9 mouse cellular contexts compared by ENCODE assay signal in the genomic region with DNA sequence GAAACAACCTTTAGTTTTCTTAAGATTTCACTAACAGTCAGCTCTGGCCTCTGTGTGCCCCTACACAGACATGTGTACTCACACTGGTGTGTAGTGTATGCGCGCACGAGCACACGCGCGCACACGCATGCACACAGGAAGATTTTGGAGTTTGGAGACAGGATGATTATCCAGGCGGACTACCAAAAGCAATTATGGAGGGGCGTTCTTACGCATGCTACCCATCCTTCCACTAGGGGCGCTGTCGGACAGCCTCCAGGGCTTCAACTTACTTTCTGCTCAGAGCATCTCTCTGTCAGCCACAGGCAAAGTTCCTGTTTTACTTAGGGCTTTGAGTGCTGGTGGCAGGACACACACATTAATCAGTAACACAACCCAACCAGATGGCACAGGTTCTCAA. TPM values are rescaled to one million over a fixed set of nuclear protein-coding genes. Genes with fewer than 3 reads are reported as not detected.
A peak's percentile ranks its signal among the peaks of the same experiment; 100 is the strongest.
DNase-seq lines count a peak whose midpoint lies in the region; ATAC-seq and TF ChIP-seq lines count a peak whose summit lies in the region.
"Had no signal": no experiment of that assay in that cellular context is flagged by ENCODE, and none has a peak within 500 bp of the region (broad histone marks: within the 10 kb centered on the region; RNA-seq: fewer than 3 reads in every experiment).

No protein-coding gene starts in this region.

- DNase-seq in CD4-positive, CD25-positive, alpha-beta regulatory T cell, adult 2 months (ENCODE audit: low read depth, low spot score) = peak; percentile 68
- DNase-seq in Patski (ENCODE audit: low read depth, low spot score) = no peak
- DNase-seq in cerebellum, postnatal 14 days = peak; percentile 70 to 83
- peak; percentile 19 to 42 for DNase-seq in frontal cortex, postnatal 36 days (ENCODE audit: low spot score in 2 of 2)
- DNase-seq in liver, postnatal 0 days = peak; percentile 76
- DNase-seq in retina, postnatal 7 days (ENCODE audit: low read depth, low spot score) = peak; percentile 65

- TF ChIP-seq CTCF in Patski (IDR thresholded peaks at IDR 0.05) = peak; percentile 86
- peak; percentile 93 for TF ChIP-seq CTCF in liver, postnatal 0 days (IDR thresholded peaks at IDR 0.05; ENCODE audit: low read depth)

- POLR2A ChIA-PET in Patski (lab: Charles Lee) = no interaction called here

- no peak for ATAC-seq in CD4-positive, CD25-positive, alpha-beta regulatory T cell, adult 4 months
- peak; percentile 54 for ATAC-seq in Patski
- peak; percentile 36; the same call in 1 of the 2 replicates for ATAC-seq in kidney, embryonic 15.5 days (replicated peaks; ENCODE audit: low FRiP score)
- no peak for ATAC-seq in liver, postnatal 0 days

- 50% methylated on average over 12 of the region's 12 CpGs for WGBS in kidney, embryonic 15.5 days
- WGBS in liver, postnatal 0 days (ENCODE audit: insufficient replicate concordance) = 53% methylated on average over 12 of the region's 12 CpGs

- in situ Hi-C loops in Patski (cut with MboI; ENCODE audit: low pct_unique_long_range_greater_than_20kb) = loop anchor here (25.0 kb wide), 1 partner anchor 1087 kb away; no protein-coding TSS in a partner anchor

- H3K36me3 ChIP-seq in kidney, embryonic 15.5 days = no peaks in the 10 kb centered on the region
- H3K36me3 ChIP-seq in liver, postnatal 0 days (replicated peaks; ENCODE audit: insufficient read depth, low read length) = no peaks in the 10 kb centered on the region; the same call in 1 of the 2 replicates
- H3K36me3 ChIP-seq: limb, embryonic 12.5 days had no signal

- CTCF ChIA-PET in Patski (lab: Charles Lee) = no interaction called here

- H3K27me3 ChIP-seq in Patski = no peaks in the 10 kb centered on the region
- no peaks in the 10 kb centered on the region for H3K27me3 ChIP-seq in kidney, embryonic 15.5 days
- no peaks in the 10 kb centered on the region for H3K27me3 ChIP-seq in liver, postnatal 0 days (ENCODE audit: insufficient read depth, low read length)
- H3K27me3 ChIP-seq: limb, embryonic 12.5 days had no signal

- H3K4me3 ChIP-seq in kidney, embryonic 15.5 days (replicated peaks) = no peak overlapping the region
- no peak overlapping the region for H3K4me3 ChIP-seq in liver, postnatal 0 days (ENCODE audit: low read depth, low read length)
- H3K4me3 ChIP-seq: limb, embryonic 12.5 days had no signal

- no peaks in the 10 kb centered on the region for H3K9me3 ChIP-seq in kidney, embryonic 15.5 days (replicated peaks)
- no peaks in the 10 kb centered on the region for H3K9me3 ChIP-seq in liver, postnatal 0 days (ENCODE audit: low read length)
- H3K9me3 ChIP-seq: limb, embryonic 12.5 days had no signal

- H3K4me2 ChIP-seq in kidney, embryonic 15.5 days = no peak overlapping the region
- H3K4me2 ChIP-seq in liver, postnatal 0 days (ENCODE audit: low read depth, low read length) = no peak overlapping the region
- H3K4me2 ChIP-seq: limb, embryonic 12.5 days had no signal

- TF ChIP-seq EP300 in liver, postnatal 0 days (IDR thresholded peaks at IDR 0.05; ENCODE audit: low read depth) = no peak

- no peaks in the 10 kb centered on the region for H3K4me1 ChIP-seq in kidney, embryonic 15.5 days
- peaks cover 11% of the 10 kb centered on the region for H3K4me1 ChIP-seq in liver, postnatal 0 days (ENCODE audit: insufficient read depth)
- H3K4me1 ChIP-seq: limb, embryonic 12.5 days had no signal

- no peak overlapping the region for H3K9ac ChIP-seq in kidney, embryonic 15.5 days
- H3K9ac ChIP-seq in liver, postnatal 0 days (replicated peaks) = no peak overlapping the region
- H3K9ac ChIP-seq: limb, embryonic 12.5 days had no signal

- no peak overlapping the region for H3K27ac ChIP-seq in kidney, embryonic 15.5 days
- H3K27ac ChIP-seq in liver, postnatal 0 days (ENCODE audit: low read depth) = no peak overlapping the region
- H3K27ac ChIP-seq: limb, embryonic 12.5 days had no signal

RNA-seq across cellular contexts. Expression of a gene that starts 57.6 kb away (rescaled TPM):
- polyA plus RNA-seq in CD4-positive, CD25-positive, alpha-beta regulatory T cell, adult 4 months (2017; shearing (Covaris generic)) = 1 to 10 TPM; 3.9 to 6.1 TPM
- 33.2 TPM for polyA plus RNA-seq in Patski (2021)
- 20.6 and 26.7 TPM in 2 replicates for polyA plus RNA-seq in kidney, embryonic 15.5 days (2015; fragmentation: Nextera tagmentation; extraction: Ambion mirVana)
- polyA plus RNA-seq in liver, postnatal 0 days (2015; fragmentation: Nextera tagmentation; extraction: Ambion mirVana) = 15.9 and 21.0 TPM in 2 replicates

Comparison
In these comparisons a context has a peak if more than half of its experiments do, and no peak if none do; other contexts are left out.
1. ATAC-seq: peak in Patski (single experiment) and kidney, embryonic 15.5 days (single experiment); none in CD4-positive, CD25-positive, alpha-beta regulatory T cell, adult 4 months (single experiment) and liver, postnatal 0 days (single experiment).